Mouse (Mus musculus): Measurements from ENCODE around the gene Ptk7. TPM values are rescaled to one million over a fixed set of nuclear protein-coding genes. Genes with fewer than 3 reads are reported as not detected.
A peak's percentile ranks its signal among the peaks of the same experiment; 100 is the strongest.

Ptk7 gene
- polyA plus RNA-seq, 1 experiment from 2014 or later = 25.9 TPM

DNA sequence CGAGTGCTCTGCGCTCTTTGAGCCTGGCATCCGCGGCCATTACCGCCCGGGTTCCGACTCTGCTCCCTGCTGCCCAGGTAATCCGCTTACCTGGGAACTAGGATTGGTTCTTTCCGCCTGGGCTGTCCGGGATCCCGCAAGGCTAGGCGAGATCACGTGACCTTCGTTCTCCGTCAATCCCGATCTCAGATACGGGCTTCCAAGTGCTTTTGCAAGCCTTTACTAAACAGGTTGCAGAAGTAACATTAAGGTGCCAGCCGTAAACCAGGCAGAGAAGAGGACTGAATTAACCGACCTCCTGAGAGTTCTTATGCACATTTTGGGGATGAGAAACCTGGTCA lies 17.0 kb upstream of the Ptk7 start:
- H3K9me3 ChIP-seq (ENCODE audit: control insufficient read depth, low read length) = no peaks in the 10 kb centered on the region
- peak overlapping the region; percentile 94 for H3K4me2 ChIP-seq (ENCODE audit: low read length)
- ATAC-seq = no peak
- peaks cover 9% of the 10 kb centered on the region for H3K36me3 ChIP-seq (ENCODE audit: control insufficient read depth, insufficient read depth, low read length)
- peak overlapping the region; percentile 77 for H3K4me3 ChIP-seq (ENCODE audit: low read length)
- H3K27ac ChIP-seq (ENCODE audit: low read depth, low read length) = peak overlapping the region; percentile 90
- WGBS = under 1% methylated on average over 19 of the region's 19 CpGs
- peak overlapping the region; percentile 79 for H3K9ac ChIP-seq (ENCODE audit: low read depth, low read length)
- no peaks in the 10 kb centered on the region for H3K27me3 ChIP-seq (replicated peaks; ENCODE audit: control insufficient read depth, insufficient read depth, low read length)
- peaks cover 27% of the 10 kb centered on the region for H3K4me1 ChIP-seq (ENCODE audit: control insufficient read depth, insufficient read depth, low read depth, low read length)

DNA sequence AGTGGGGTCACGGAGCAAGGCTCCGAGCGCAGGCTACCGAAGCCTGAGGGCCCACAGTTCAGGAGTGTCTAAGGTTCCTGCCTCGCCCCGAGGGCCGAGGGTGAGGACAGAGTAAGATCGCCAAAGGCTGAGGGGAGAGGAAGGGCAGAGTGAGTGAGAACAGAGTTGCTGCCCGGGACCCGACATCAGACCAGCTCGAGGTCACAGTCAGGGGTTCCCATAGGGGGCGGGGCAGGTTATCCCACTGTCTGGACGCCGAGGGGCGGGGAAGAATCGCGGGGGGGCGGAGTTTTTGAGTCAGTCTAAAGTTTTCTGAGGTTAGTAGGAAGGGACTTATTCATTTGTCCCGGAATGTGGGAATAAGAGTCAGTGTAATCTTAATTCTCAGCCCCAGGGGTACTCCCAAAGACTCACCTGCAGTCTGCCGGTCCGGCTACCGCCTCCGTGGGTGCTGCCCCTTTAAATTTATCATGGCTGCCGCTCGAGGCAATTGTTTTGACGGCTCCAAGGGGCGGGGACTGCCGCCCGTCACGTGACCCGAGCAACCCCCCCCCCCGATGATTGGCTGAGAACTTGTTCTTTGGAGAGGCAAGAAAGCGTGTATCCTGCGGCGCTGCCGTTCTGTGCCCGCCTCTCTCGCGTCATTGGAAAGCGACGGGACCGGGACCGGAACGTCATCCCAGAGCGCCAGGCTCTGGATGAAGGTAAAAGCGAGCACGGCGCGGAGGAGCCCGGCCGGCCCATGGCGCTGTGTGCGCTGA lies 16.4 kb upstream of the Ptk7 start, which contains the start of the genes Klc4 and Mrpl2:
Klc4 (minus strand) TSS at position 462 of the 761 bp plus-strand sequence.
Mrpl2 (plus strand) TSS at position 669 of the 761 bp plus-strand sequence.
- H3K4me2 ChIP-seq (ENCODE audit: low read length) = peak within 1 kb of the TSS; percentile 94
- ATAC-seq = peak; percentile 58
- H3K9ac ChIP-seq (ENCODE audit: low read depth, low read length) = peak within 1 kb of the TSS; percentile 79
- peak within 1 kb of the TSS; percentile 77 for H3K4me3 ChIP-seq (ENCODE audit: low read length)
- H3K9me3 ChIP-seq (ENCODE audit: control insufficient read depth, low read length) = no peaks in the 10 kb centered on the region
- H3K27me3 ChIP-seq (replicated peaks; ENCODE audit: control insufficient read depth, insufficient read depth, low read length) = no peaks in the 10 kb centered on the region
- WGBS = under 1% methylated on average over 53 of the region's 53 CpGs
- peak within 1 kb of the TSS; percentile 90 for H3K27ac ChIP-seq (ENCODE audit: low read depth, low read length)
- H3K36me3 ChIP-seq (ENCODE audit: control insufficient read depth, insufficient read depth, low read length) = peaks cover 11% of the 10 kb centered on the region
- peaks cover 22% of the 10 kb centered on the region for H3K4me1 ChIP-seq (ENCODE audit: control insufficient read depth, insufficient read depth, low read depth, low read length)

DNA sequence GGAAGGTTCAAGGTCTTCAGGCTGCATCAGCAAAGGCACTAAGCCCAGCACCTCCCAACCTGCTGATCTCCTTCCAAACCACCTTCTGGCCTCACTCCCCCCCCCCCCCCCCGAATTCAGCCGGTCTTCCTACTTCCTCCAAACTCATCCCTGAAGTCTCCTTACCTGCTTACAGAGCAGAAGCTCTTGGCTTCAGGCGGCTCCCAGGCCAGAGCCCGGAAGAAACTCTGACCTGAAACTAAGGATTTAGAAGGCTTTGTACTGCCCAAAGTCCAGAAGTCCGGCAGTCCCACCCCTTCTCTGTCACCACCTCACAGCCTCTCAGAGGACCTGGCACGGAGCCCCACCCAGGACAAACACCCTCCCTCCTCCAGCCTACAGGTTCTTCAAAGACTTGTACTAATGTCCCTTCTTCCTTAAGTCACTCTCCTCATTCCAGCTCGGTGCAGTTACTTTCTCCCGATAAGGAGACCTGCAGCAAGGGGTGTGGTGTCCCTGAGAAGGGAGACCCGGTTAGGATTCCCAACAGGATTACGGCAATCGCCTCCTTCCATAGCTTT lies 15.7 kb upstream of the Ptk7 start:
- WGBS = 11% methylated on average over 9 of the region's 11 CpGs

DNA sequence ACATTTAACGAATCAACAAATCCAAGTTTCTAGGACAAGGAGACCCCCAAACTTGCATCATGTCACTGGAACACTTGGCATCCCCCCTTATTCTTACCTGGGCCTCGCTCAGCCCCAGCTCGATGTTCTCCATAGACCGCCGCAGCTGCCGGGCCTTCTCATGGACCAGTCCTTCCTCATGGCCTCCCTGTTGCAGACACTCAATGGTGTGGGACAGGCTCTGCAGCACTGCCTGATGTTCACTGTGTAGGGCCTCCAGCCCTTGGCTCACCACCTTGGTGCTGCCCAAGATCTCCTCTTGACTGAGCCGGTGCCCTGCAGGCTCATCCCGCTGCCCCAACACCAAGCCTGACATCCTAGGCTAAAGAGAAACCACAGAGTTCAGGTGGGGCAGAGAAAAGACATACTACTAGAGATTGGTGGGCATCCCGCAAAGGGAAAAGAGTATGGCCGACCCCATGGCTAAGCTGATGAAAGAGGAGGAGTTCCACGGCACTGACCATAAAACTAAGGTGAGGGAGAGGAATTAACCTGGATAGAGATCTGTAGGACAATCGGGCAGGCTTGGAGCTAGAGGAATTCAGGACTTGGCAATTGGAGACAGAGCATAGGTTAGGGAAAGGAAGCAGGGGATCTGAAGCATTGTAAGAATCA lies 15.0 kb upstream of the Ptk7 start:
- Histone ChIP-seq H3K27me3 (replicated peaks; ENCODE audit: control insufficient read depth, insufficient read depth, low read length) (no peaks in the 10 kb centered on the region), H3K4me3 (ENCODE audit: low read length) (no peak overlapping the region; the same call in 1 of the 2 replicates), H3K9me3 (ENCODE audit: control insufficient read depth, low read length) (no peaks in the 10 kb centered on the region), H3K36me3 (ENCODE audit: control insufficient read depth, insufficient read depth, low read length) (peaks cover 14% of the 10 kb centered on the region), H3K4me1 (ENCODE audit: control insufficient read depth, insufficient read depth, low read depth, low read length) (peaks cover 19% of the 10 kb centered on the region), H3K4me2 (ENCODE audit: low read length) (peak overlapping the region; percentile 83), H3K27ac (ENCODE audit: low read depth, low read length) (no peak overlapping the region), H3K9ac (ENCODE audit: low read depth, low read length) (no peak overlapping the region; the same call in 1 of the 2 replicates)
- 91% methylated on average over 12 of the region's 12 CpGs for WGBS
- ATAC-seq = no peak

More for the DNA sequence above, 15.7 kb upstream of the Ptk7 start:
- H3K9ac ChIP-seq (ENCODE audit: low read depth, low read length) = peak overlapping the region; percentile 69
- peaks cover 11% of the 10 kb centered on the region for H3K36me3 ChIP-seq (ENCODE audit: control insufficient read depth, insufficient read depth, low read length)
- no peak; the same call in none of the 2 replicates for ATAC-seq
- peak overlapping the region; percentile 64 for H3K27ac ChIP-seq (ENCODE audit: low read depth, low read length)
- H3K4me2 ChIP-seq (ENCODE audit: low read length) = peak overlapping the region; percentile 83
- peaks cover 22% of the 10 kb centered on the region for H3K4me1 ChIP-seq (ENCODE audit: control insufficient read depth, insufficient read depth, low read depth, low read length)
- peak overlapping the region; percentile 77 for H3K4me3 ChIP-seq (ENCODE audit: low read length)
- H3K9me3 ChIP-seq (ENCODE audit: control insufficient read depth, low read length) = no peaks in the 10 kb centered on the region
- no peaks in the 10 kb centered on the region for H3K27me3 ChIP-seq (replicated peaks; ENCODE audit: control insufficient read depth, insufficient read depth, low read length)

DNA sequence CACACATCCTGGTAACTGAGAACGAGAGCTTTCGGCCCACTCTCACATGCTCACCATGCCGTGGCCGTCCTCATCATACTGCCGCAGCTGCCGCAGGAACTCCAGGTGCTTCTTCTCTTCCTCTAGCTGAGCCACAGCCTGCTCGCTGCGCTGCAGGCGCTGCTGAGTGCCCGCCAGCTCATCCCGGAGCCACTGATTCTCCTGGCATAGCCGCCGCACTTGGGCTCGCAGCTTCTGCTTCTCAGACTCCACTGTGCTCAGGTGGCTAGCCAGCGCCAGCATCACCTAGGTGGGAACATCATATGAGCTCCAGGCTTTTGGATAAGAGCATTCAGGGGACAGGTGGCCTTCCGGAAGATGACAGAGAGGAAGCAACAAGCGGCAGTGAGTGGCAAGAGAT lies 12.8 kb upstream of the Ptk7 start:
- Histone ChIP-seq H3K4me3 (ENCODE audit: low read length) (no peak overlapping the region), H3K9ac (ENCODE audit: low read depth, low read length) (no peak overlapping the region), H3K4me1 (ENCODE audit: control insufficient read depth, insufficient read depth, low read depth, low read length) (peaks cover 19% of the 10 kb centered on the region), H3K27ac (ENCODE audit: low read depth, low read length) (no peak overlapping the region), H3K4me2 (ENCODE audit: low read length) (no peak overlapping the region), H3K27me3 (replicated peaks; ENCODE audit: control insufficient read depth, insufficient read depth, low read length) (no peaks in the 10 kb centered on the region), H3K36me3 (ENCODE audit: control insufficient read depth, insufficient read depth, low read length) (peaks cover 13% of the 10 kb centered on the region), H3K9me3 (ENCODE audit: control insufficient read depth, low read length) (no peaks in the 10 kb centered on the region)
- ATAC-seq = no peak
- WGBS = 91% methylated on average over 17 of the region's 17 CpGs

DNA sequence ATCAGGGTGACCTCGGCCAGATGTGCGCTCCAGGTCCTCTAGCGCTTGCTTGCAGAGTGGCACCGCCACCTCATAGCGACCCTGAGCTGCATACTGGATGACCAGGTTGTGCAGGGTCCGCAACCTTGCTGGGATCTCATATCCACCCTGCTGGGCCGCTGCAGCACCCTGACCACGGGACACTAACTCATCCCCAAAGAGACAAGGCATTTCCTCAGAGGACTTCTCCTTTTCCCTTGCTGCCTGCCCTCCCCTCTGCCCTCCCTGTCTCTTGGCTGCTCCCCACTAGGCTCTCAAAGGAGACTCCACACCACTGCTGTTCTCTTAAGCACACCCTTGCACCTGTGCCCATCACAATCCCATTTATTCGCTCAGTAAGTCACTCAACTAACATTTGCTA lies 10.6 kb upstream of the Ptk7 start:
- no peaks in the 10 kb centered on the region for H3K9me3 ChIP-seq (ENCODE audit: control insufficient read depth, low read length)
- WGBS = 89% methylated on average over 9 of the region's 9 CpGs
- H3K27ac ChIP-seq (ENCODE audit: low read depth, low read length) = no peak overlapping the region
- H3K4me1 ChIP-seq (ENCODE audit: control insufficient read depth, insufficient read depth, low read depth, low read length) = peaks cover 9% of the 10 kb centered on the region
- peaks cover 14% of the 10 kb centered on the region for H3K36me3 ChIP-seq (ENCODE audit: control insufficient read depth, insufficient read depth, low read length)
- H3K4me2 ChIP-seq (ENCODE audit: low read length) = no peak overlapping the region
- no peaks in the 10 kb centered on the region for H3K27me3 ChIP-seq (replicated peaks; ENCODE audit: control insufficient read depth, insufficient read depth, low read length)
- no peak overlapping the region for H3K9ac ChIP-seq (ENCODE audit: low read depth, low read length)
- no peak overlapping the region for H3K4me3 ChIP-seq (ENCODE audit: low read length)
- no peak for ATAC-seq

DNA sequence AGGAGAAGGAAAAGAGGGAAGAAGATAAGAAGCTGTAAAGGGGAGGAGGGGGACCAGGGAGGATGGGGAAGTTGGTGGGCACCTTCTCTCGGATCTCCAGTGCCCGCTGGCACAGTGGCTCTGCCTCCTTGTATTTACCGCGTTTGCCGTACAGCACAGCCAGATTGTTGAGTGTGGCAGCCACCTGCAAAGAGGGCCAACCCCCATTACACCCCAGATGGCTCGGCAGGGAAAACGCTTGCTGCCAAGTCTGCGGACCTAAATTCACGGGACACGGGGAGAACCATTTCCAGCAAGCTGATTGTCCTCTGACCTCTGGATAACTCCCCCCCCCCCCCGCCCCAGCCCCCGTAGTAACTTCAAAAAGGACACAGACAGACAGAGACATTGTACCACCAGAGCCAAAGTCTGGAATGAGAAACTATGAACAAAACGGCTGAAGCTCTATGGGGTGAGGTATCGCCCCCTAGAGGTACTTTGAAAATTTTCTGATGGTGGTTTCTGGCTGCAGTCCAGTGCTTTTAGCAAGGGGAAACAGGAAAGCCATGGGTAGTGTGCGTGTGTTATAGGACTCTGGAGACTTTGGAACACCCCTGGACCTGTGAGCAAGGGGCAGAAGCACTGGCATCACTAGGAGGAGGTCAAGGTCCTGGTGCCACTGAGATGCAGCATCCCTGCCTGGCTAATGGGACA lies 7.7 kb upstream of the Ptk7 start:
- Histone ChIP-seq H3K4me2 (ENCODE audit: low read length) (peak overlapping the region; percentile 36), H3K27ac (ENCODE audit: low read depth, low read length) (no peak overlapping the region), H3K36me3 (ENCODE audit: control insufficient read depth, insufficient read depth, low read length) (peaks cover 15% of the 10 kb centered on the region), H3K9me3 (ENCODE audit: control insufficient read depth, low read length) (no peaks in the 10 kb centered on the region), H3K27me3 (replicated peaks; ENCODE audit: control insufficient read depth, insufficient read depth, low read length) (no peaks in the 10 kb centered on the region), H3K9ac (ENCODE audit: low read depth, low read length) (peak overlapping the region; percentile 32; the same call in 1 of the 2 replicates), H3K4me1 (ENCODE audit: control insufficient read depth, insufficient read depth, low read depth, low read length) (no peaks in the 10 kb centered on the region; the same call in 1 of the 2 replicates), H3K4me3 (ENCODE audit: low read length) (no peak overlapping the region)
- WGBS = 10% methylated on average over 15 of the region's 15 CpGs
- ATAC-seq = peak; percentile 64; the same call in 1 of the 2 replicates

DNA sequence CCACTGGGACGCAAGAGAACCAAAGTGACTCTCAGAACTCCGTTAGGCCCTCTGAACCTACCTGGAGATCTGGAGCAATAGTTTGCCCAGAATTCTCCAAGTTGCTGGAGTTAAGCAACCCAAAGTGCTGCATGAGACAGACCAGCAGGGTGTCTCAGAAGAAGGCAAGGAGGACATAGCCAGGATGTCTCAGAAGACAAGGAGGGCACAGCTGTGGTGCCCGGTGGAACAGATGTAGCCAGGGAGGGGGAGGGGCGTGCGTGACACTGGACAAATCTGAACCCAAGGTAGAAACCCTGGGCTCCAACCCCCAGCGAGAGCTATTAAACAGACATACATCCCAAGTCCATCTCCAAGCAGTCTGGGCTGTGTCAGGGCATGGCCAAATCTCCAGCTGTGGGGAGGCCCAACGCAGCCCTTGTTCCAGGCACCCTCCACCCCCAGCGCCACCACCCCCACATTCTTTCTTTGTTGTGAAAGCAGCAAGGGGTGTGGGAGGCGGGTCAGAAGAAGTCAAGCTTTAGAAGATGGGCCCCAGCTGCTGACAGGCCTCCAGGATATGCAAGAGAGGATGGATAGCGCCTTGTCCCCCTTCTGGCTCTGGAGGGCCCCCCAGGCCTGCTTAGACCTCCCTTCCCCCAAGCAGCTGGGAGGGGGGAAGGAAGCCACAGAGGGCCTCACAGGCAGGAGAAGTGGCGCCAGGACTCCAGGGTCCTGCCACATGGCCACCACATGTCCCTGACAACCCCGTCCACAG lies 559 bp upstream of the Ptk7 start:
- Histone ChIP-seq H3K36me3 (ENCODE audit: control insufficient read depth, insufficient read depth, low read length) (peaks cover 4% of the 10 kb centered on the region; the same call in 1 of the 2 replicates), H3K4me3 (ENCODE audit: low read length) (peak overlapping the region; percentile 92), H3K9ac (ENCODE audit: low read depth, low read length) (peak overlapping the region; percentile 50), H3K4me1 (ENCODE audit: control insufficient read depth, insufficient read depth, low read depth, low read length) (peaks cover 19% of the 10 kb centered on the region), H3K27me3 (replicated peaks; ENCODE audit: control insufficient read depth, insufficient read depth, low read length) (no peaks in the 10 kb centered on the region), H3K4me2 (ENCODE audit: low read length) (peak overlapping the region; percentile 85), H3K27ac (ENCODE audit: low read depth, low read length) (peak overlapping the region; percentile 90), H3K9me3 (ENCODE audit: control insufficient read depth, low read length) (no peaks in the 10 kb centered on the region)
- peak; percentile 63 for ATAC-seq
- 8% methylated on average over 12 of the region's 12 CpGs for WGBS
